Mouse (Mus musculus) bone marrow macrophage, adult 2 months (primary cell): ENCODE data around the gene Stk38. TPM values are rescaled to one million over a fixed set of nuclear protein-coding genes. Genes with fewer than 3 reads are reported as not detected.

ENCODE experiments used
- H3K27ac ChIP-seq: 2 replicates; pipeline ENCODE4 v1.5.1; 2012; ENCODE audit warnings: low read depth, low read length; ENCODE audit not compliant: insufficient read depth
- H3K4me1 ChIP-seq: 2 replicates; pipeline ENCODE4 v1.6.1; 2012; ENCODE audit warnings: low read length; ENCODE audit not compliant: control insufficient read depth, insufficient read depth
- H3K4me3 ChIP-seq: 2 replicates; pipeline ENCODE4 v1.5.1; 2012; ENCODE audit warnings: mild to moderate bottlenecking, low read length, moderate library complexity; ENCODE audit not compliant: insufficient read depth
- CTCF ChIP-seq: IDR thresholded peaks from 2 replicates; pipeline ENCODE4 v1.5.1; 2012; ENCODE audit warnings: low read depth, mild to moderate bottlenecking, low read length, moderate library complexity
- POLR2A ChIP-seq: IDR thresholded peaks from 2 replicates; pipeline ENCODE4 v1.6.1; 2012; ENCODE audit warnings: mild to moderate bottlenecking, low read depth, low read length, borderline replicate concordance
- polyA plus RNA-seq: library from polyadenylated mRNA; stranded (reverse); fragments of >200 nt; gene quantifications from 2 replicates; pipeline ENCODE4 v1.2.4, GENCODE M21; 2012; ENCODE audit not compliant: missing spikeins, insufficient read depth, insufficient read length

Gene Stk38
- polyA plus RNA-seq, 1 experiment: 180 TPM

DNA sequence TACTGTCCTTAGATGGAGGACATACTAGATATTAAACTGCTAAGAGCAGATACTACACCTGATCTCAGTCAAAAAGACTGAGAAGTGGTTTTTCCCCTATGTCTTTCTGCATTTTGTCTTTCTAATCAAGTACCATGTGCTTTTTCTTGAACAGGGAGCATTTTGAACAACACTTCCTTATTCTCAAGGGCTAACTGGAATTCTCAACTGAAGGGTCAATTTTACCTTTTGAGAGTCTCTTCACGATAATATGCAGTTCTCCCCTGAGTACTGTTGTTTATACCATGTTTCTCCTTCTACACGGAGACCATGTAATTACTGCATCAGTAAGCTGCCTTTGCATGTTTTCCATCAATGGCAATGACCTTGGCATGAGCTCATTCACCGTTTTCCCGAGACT lies 17.7 kb downstream of the Stk38 start:
- Histone ChIP-seq H3K4me3 (no peak overlapping the region), H3K27ac (no peak overlapping the region), H3K4me1 (no peaks in the 10 kb centered on the region)
- no peak for TF ChIP-seq POLR2A
- no peak for TF ChIP-seq CTCF

DNA sequence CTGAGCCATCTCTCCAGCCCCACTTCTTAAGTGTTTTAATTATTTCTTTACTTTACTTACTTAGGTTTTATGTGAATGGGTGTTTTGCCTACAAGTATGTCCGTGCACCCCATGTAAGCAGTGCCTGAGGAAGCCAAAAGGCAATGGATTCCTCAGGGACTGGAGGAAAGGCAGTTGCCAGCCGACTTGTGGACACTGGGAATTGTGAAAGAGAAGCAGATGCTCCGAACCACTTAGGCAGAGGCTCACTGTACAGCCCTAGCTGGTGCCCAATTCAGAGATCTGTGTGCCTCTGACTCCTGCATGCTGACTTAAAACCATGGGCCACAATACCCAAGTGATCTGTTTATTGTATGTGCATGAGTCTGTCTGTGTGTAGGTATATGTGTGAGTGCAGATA lies 18.8 kb downstream of the Stk38 start:
- Histone ChIP-seq H3K27ac (no peak overlapping the region), H3K4me1 (no peaks in the 10 kb centered on the region), H3K4me3 (no peak overlapping the region)
- TF ChIP-seq CTCF (no peak), POLR2A (no peak)

DNA sequence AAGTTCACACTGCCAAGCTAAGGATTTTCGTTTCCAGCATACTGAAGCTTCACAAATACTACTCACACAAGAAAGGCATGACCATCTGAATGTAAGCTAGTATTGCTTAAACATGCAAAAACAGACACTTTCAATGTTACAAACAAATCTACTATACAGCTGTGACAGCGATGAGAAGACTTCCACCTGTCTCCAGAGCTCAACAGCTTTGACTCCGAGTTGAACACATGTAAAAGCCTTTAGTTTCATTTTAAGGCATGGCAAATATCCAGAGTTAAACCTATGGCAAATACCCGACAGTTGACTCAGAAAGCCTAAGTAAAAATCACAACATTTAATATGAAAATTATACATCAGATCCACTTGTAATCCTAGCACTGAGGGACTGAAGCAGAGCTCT lies 19.5 kb downstream of the Stk38 start:
- Histone ChIP-seq H3K4me1 (no peaks in the 10 kb centered on the region), H3K4me3 (no peak overlapping the region)
- no peak for TF ChIP-seq CTCF
- TF ChIP-seq POLR2A: no peak

DNA sequence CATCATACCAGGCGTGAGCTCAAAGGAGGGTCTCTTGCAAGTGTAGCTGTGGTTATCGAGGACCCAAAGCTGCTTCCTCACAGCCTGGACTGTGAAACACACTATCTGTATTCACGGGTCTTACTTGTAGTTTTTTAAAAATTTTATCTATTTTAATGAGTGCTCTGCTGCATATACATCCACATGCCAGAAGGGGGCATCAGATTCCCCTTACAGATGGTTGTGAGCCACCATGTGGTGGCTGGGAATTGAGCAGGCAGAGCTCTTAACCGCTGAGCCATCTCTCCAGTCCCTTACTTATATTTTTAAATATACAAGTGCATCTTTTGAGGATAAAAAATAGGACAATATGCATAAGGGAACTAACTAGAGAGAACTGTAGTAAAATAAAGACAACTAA lies 20.1 kb downstream of the Stk38 start:
- H3K4me1 ChIP-seq: no peaks in the 10 kb centered on the region

More for the DNA sequence above, 19.5 kb downstream of the Stk38 start:
- H3K27ac ChIP-seq: no peak overlapping the region

DNA sequence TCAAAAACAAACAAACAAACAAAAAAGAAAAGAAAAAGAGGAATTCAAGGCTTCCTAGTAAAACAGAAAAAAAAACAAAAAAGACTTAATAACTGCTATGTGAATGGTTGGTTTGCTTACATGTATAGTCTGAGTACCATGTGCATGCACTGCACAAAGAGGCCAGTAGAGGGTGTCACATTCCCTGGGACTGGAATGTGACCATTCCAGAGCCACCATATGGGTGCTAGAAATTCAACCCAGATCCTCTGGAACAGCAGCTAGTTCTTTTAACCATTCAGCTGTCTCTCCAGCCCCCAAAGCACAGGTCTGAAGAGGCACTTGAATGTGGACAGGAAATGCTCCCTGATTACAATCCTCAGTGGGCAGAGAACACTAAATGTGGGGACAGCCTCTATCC lies 21.0 kb downstream of the Stk38 start:
- H3K4me1 ChIP-seq: no peaks in the 10 kb centered on the region
- H3K27ac ChIP-seq: no peak overlapping the region
- no peak overlapping the region for H3K4me3 ChIP-seq
- no peak for TF ChIP-seq POLR2A
- TF ChIP-seq CTCF: peak; percentile 52

More for the DNA sequence above, 20.1 kb downstream of the Stk38 start:
- no peak overlapping the region for H3K27ac ChIP-seq
- H3K4me3 ChIP-seq: no peak overlapping the region
- TF ChIP-seq POLR2A: no peak
- TF ChIP-seq CTCF: peak; percentile 93

DNA sequence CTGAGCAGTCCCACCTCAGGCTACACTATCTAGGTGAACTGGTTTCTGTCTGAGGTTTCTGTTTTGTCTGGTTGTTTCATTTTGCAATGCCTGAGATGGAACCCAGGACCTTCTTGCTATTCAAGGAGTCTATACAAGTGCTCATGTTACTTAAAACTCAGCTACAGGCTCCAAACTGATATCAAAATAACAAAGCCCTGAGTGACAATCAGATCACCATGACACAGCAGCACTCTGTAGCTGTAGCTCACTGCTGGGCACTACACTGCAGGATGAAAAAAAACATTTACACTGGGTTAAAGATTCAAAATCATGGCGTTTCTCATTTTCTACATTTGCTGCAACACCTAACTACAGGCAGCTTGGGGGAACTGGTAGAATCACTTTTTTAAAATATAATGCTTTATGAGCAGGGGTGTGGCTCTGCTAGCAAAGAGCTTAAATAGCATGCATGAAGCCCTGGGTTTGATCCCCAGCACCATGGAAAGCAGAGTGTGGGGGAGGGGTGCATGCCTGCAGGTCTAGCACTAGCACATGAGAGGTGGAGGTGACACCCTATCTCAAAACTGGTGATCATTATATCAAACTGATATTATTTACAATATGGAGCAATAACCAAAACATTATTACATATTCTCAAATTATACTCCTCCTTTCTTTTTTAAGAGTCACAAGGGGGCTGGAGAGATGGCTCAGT lies 22.9 kb downstream of the Stk38 start:
- no peaks in the 10 kb centered on the region for H3K4me1 ChIP-seq
- H3K27ac ChIP-seq: no peak overlapping the region
- TF ChIP-seq POLR2A (no peak), CTCF (no peak)
- H3K4me3 ChIP-seq: no peak overlapping the region

DNA sequence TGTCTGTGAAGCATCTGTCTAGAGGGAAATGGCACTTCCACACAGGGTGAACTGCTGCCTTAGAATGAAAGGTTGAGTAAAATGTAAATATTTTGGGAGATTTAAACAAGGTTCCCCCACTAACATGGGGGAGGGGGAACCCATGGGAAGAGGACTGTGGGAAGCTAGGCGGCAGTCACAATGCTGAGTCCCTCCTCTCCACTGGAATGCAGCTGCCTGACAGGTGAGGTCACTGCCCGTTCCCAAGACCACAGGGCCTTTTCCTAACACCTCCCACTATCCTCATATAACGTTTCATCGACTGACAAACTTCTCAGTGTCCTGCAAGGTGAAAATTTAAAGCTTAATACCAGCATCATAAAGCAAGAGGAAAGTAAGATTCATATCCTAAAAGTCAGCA lies 25.2 kb downstream of the Stk38 start:
- no peak for TF ChIP-seq POLR2A
- no peak for TF ChIP-seq CTCF
- H3K4me1 ChIP-seq: no peaks in the 10 kb centered on the region
- H3K27ac ChIP-seq: no peak overlapping the region

DNA sequence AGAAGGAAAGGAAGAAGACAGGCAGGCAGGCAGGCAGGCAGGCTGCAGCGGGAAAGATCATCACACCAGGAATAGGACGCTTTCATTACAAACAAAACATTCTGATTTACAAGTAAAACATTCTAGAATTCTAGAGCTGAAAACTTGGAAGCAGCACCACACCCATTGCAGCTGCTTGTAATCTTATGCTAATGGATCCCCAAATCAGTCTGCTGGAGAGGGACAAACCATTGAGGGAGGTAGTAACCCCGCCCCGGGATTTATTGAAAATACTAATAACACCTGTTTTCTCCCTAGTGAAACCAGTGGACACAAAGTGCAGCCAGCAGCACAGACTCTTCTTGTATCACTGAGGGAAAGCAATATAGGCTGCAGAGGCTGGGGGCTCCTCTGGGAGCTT lies 26.7 kb downstream of the Stk38 start:
- Histone ChIP-seq H3K27ac (no peak overlapping the region), H3K4me3 (no peak overlapping the region), H3K4me1 (no peaks in the 10 kb centered on the region)
- TF ChIP-seq POLR2A (no peak), CTCF (no peak)

More for the DNA sequence above, 25.2 kb downstream of the Stk38 start:
- no peak overlapping the region for H3K4me3 ChIP-seq

DNA sequence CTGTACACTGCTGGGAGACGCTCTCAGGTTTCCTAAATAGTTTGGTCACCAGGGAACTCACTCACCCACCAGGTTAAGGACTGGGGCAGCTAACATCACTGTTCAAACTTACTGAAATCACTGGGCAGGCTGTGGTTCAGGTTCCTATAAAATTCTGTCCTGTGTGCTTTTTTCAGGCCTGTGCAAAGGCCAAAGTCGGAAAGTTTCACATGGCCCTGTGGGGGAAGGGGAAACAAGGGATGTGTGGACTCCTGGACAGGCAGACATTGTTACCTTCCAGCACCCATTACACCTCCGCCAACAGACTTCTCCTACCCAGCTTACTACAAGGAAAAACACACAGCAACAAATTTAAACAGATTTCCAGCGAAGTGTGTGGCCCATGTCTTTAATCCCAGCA lies 28.7 kb downstream of the Stk38 start:
- no peak overlapping the region for H3K4me3 ChIP-seq
- 0 out of 2 replicates have a peak, but pooled peaks cover 3% of the 10 kb centered on the region for H3K4me1 ChIP-seq
- H3K27ac ChIP-seq: no peak overlapping the region
- TF ChIP-seq POLR2A: no peak
- TF ChIP-seq CTCF: no peak

DNA sequence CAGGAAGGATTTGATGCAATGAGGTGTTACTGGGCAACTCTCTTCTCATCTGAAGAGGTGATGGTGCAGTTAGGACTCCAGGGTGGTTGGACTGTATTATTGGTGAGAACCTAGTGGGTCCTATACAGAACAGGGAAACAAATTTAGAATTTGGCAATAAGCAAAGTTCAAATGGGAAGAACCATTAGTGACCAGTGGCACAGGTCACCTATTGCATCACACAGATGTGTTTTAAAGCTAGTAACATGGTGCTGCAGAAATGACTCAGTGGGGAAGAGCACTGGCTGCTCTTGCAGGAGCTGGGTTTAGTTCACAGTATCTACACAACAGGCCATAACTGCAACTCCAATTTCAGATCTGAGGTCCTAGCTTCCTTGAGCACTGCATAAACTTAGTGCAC lies 37.7 kb downstream of the Stk38 start:
- TF ChIP-seq POLR2A: no peak
- no peak for TF ChIP-seq CTCF
- Histone ChIP-seq H3K4me1 (peaks cover 19% of the 10 kb centered on the region), H3K4me3 (no peak overlapping the region), H3K27ac (no peak overlapping the region)

DNA sequence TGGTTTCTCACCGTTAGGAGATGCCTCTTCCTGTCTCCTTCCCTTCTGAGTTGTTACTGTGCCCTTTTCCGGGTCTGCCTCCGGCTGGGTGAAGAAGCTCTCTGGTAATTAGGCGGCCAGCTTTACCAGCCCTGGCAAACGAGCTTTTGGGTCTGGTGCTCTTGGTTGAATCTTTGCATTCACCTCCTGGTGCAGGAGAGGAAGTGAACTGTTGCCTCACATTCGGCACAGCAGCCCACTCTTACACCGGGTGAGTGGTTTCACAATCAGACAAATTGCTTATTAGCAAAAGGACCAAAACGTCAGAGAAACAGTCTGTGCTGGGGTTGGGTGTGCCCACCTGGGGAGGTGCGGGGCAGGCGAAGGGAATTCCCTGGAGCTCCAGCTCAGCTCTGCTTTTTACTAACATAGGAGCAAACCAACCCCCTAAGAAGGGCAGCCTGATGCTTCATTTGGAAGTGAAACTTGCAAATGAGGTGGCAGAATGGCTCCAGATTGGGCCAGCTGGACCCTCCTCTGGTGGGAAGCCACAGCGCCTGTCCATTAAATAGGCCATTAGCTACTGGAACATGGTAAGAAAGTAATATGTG lies 40.7 kb downstream of the Stk38 start:
- Histone ChIP-seq H3K4me1 (peaks cover 19% of the 10 kb centered on the region), H3K4me3 (no peak overlapping the region), H3K27ac (peak overlapping the region; percentile 39)
- TF ChIP-seq CTCF (no peak), POLR2A (no peak)
